Mouse (Mus musculus): ENCODE measurements at regions not wholly inside any gene's neighbourhood (a gene's known extent, or its start where the extent isn't known, plus 50 kb on each side); places are given as distances from the start of the nearest gene placed in this dataset.

GRCm38 (mm10) chr2:116985549-116985948 is 107.1 kb downstream of the Tmco5 start:
- TF ChIP-seq GATA1 (IDR thresholded peaks at IDR 0.05; ENCODE audit: borderline replicate concordance, low read length) (no peak), CTCF (IDR thresholded peaks at IDR 0.05; ENCODE audit: low read depth, low read length) (no peak), GATA2 (IDR thresholded peaks at IDR 0.05; ENCODE audit: borderline replicate concordance, low read depth, low read length) (no peak)
